9 mouse cellular contexts compared by ENCODE assay signal in the genomic region with DNA sequence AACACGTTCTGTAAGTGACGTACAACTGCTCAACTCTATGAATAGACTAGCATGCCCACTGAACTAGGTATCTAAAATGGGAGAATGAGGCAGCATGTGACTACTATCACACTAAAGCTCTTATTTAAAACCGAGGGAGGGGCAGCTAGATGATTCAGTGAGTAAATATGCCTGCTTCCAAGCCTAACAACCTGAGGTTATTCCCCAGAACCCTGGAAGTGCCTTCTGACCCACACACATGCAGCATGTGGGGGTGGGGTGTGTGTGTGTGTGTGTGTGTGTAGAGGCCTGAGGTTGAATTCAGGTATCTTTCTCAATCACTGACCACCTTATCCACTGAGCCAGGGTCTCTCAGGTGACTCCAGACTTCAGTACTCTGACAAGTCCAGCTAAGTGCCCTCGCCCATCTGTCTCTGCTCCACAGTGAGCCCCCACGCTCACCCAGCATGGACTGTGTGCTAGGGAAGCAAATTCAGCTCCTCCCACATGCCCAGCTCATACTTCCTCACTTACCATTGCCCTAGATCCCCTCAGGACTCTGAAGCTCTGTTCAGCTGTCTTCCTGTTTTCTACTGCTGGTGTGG. TPM values are rescaled to one million over a fixed set of nuclear protein-coding genes. Genes with fewer than 3 reads are reported as not detected.
DNase-seq lines count a peak whose midpoint lies in the region; ATAC-seq lines count a peak whose summit lies in the region.
"Had no signal": no experiment of that assay in that cellular context is flagged by ENCODE, and none has a peak within 500 bp of the region (broad histone marks: within the 10 kb centered on the region; RNA-seq: fewer than 3 reads in every experiment).

No protein-coding gene starts in this region.

- peak overlapping the region; percentile 5; the same call in 1 of the 2 replicates for H3K4me2 ChIP-seq in liver, embryonic 11.5 days
- H3K4me2 ChIP-seq: embryonic facial prominence, embryonic 12.5 days had no signal

- intact Hi-C loops in heart, postnatal 25 days (cut with DNase I), result no loop called here

- H3K27ac ChIP-seq in liver, embryonic 11.5 days (ENCODE audit: low read depth, low read length), result no peak overlapping the region
- H3K27ac ChIP-seq: embryonic facial prominence, embryonic 12.5 days had no signal

- peaks cover 9% of the 10 kb centered on the region for H3K4me1 ChIP-seq in liver, embryonic 11.5 days (replicated peaks; ENCODE audit: control insufficient read depth, insufficient read depth, low read length)
- H3K4me1 ChIP-seq: embryonic facial prominence, embryonic 12.5 days had no signal

- H3K27me3 ChIP-seq in liver, embryonic 11.5 days (replicated peaks; ENCODE audit: control insufficient read depth, insufficient read depth, low read length), result no peaks in the 10 kb centered on the region
- H3K27me3 ChIP-seq: embryonic facial prominence, embryonic 12.5 days had no signal

- no peaks in the 10 kb centered on the region for H3K9me3 ChIP-seq in liver, embryonic 11.5 days (ENCODE audit: control insufficient read depth, low read length)
- H3K9me3 ChIP-seq: embryonic facial prominence, embryonic 12.5 days had no signal

- H3K36me3 ChIP-seq in liver, embryonic 11.5 days (ENCODE audit: control insufficient read depth, insufficient read depth, low read length), result 0 out of 2 replicates have a peak, but pooled peaks cover 4% of the 10 kb centered on the region

- ATAC-seq in liver, embryonic 11.5 days (replicated peaks; ENCODE audit: low FRiP score), result no peak

- peak; percentile 51 for DNase-seq in heart, adult 18-20 months
- no peak for DNase-seq in heart, postnatal 25 days (ENCODE audit: low spot score)
- peak; percentile 21 for DNase-seq in urinary bladder, adult 2 months (ENCODE audit: low spot score)
- DNase-seq in urinary bladder, postnatal 36 days (ENCODE audit: low spot score in 2 of 2), result no peak
- no peak for DNase-seq in liver, embryonic 11.5 days (ENCODE audit: low spot score)
- DNase-seq in telencephalon, adult 2 months (ENCODE audit: low read depth, low spot score), result peak; percentile 60
- no peak for DNase-seq in testis, postnatal 10 days (ENCODE audit: low spot score)
- no peak for DNase-seq in cerebellum, postnatal 25 days

- WGBS in liver, embryonic 11.5 days, result 58% methylated on average over 5 of the region's 5 CpGs

- 0 out of 2 replicates have a peak overlapping the region, but pooled peaks have one; percentile 28 for H3K9ac ChIP-seq in liver, embryonic 11.5 days (ENCODE audit: low read depth, low read length)
- H3K9ac ChIP-seq: embryonic facial prominence, embryonic 12.5 days had no signal

- H3K4me3 ChIP-seq in liver, embryonic 11.5 days (ENCODE audit: low read depth, low read length), result no peak overlapping the region
- H3K4me3 ChIP-seq: embryonic facial prominence, embryonic 12.5 days had no signal

RNA-seq across cellular contexts. Expression of a gene that starts 16.5 kb away (rescaled TPM):
- 1 to 10 TPM; 8.8 to 9.6 TPM for total RNA-seq in heart, adult 18-20 months (2021)
- total RNA-seq in heart, postnatal 25 days (2021), result 10 to 100 TPM; 11.5 to 12.9 TPM
- polyA plus RNA-seq in urinary bladder, adult 2 months (2012; rRNA removed), result 12.2 and 15.2 TPM in 2 replicates
- 4.4 and 5.6 TPM in 2 replicates for polyA plus RNA-seq in liver, embryonic 11.5 days (2014; fragmentation: Nextera tagmentation; extraction: Ambion mirVana)

RNA-seq across cellular contexts. Expression of a gene that starts 37.2 kb away (rescaled TPM):
- total RNA-seq in heart, adult 18-20 months (2021), result 10 to 100 TPM in 1 of 2 experiments, 1 to 10 TPM in 1; 5.9 to 10.2 TPM
- total RNA-seq in heart, postnatal 25 days (2021), result 1 to 10 TPM; 4.8 to 7.8 TPM
- polyA plus RNA-seq in urinary bladder, adult 2 months (2012; rRNA removed), result 16.8 and 36.1 TPM in 2 replicates
- polyA plus RNA-seq in liver, embryonic 11.5 days (2014; fragmentation: Nextera tagmentation; extraction: Ambion mirVana), result 0.82 and 2.6 TPM in 2 replicates

RNA-seq across cellular contexts. Expression of a gene that starts 49.8 kb away (rescaled TPM):
- total RNA-seq in heart, adult 18-20 months (2021), result 100 to 1,000 TPM; 311 to 325 TPM
- 100 to 1,000 TPM; 266 to 295 TPM for total RNA-seq in heart, postnatal 25 days (2021)
- 177 and 247 TPM in 2 replicates for polyA plus RNA-seq in urinary bladder, adult 2 months (2012; rRNA removed)
- polyA plus RNA-seq in liver, embryonic 11.5 days (2014; fragmentation: Nextera tagmentation; extraction: Ambion mirVana), result 267 and 285 TPM in 2 replicates

Comparison
In these comparisons a context has a peak if more than half of its experiments do, and no peak if none do; other contexts are left out.
1. DNase-seq: peak in heart, adult 18-20 months (2 of 2), urinary bladder, adult 2 months (single experiment) and telencephalon, adult 2 months (single experiment); none in heart, postnatal 25 days (single experiment), urinary bladder, postnatal 36 days (0 of 2), liver, embryonic 11.5 days (single experiment), testis, postnatal 10 days (single experiment) and cerebellum, postnatal 25 days (0 of 2).